Mouse (Mus musculus) heart, adult 2 months (tissue): Measurements from ENCODE around the gene Hnrnpf.

Source experiments
- CTCF ChIP-seq: fragments of 200-600 bp; IDR thresholded peaks from 2 replicates; pipeline ENCODE4 v1.8.1; 2022; ENCODE audit warnings: antibody characterized with exemption, mild to moderate bottlenecking, moderate library complexity
- EP300 ChIP-seq: fragments of 200-500 bp; IDR thresholded peaks from 2 replicates; pipeline ENCODE4 v1.6.1; 2011; ENCODE audit warnings: low read depth, low read length, control low read depth; ENCODE audit not compliant: insufficient read depth
- POLR2A ChIP-seq: fragments of 200-500 bp; IDR thresholded peaks from 2 replicates; pipeline ENCODE4 v1.6.1; 2011; ENCODE audit warnings: mild to moderate bottlenecking, low read depth, low read length, control low read depth; ENCODE audit not compliant: insufficient read depth

DNA sequence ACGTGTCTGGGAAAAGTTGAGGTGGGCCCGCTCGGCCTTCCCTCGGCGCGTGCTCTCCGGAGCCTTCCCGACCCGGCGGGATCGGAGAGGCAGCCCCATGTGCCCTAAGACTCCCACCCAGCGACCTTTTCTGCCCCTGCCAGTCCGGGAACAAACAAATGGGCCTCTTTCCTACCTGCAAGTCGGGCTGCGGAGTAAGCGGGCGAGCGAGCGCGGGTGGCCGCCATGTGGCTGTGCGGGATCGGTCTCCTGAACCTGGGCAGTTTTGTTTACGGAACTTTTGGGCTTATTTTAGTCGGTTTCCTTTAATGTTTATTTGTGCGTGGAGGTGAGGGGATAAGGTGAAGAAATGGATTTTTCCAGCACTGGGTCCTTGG is 7.8 kb downstream of the Hnrnpf start:
- TF ChIP-seq CTCF = no peak
- no peak for TF ChIP-seq POLR2A
- TF ChIP-seq EP300 = no peak
